Mouse (Mus musculus): ENCODE results near the gene Atg2a.

Atg2a gene

DNA sequence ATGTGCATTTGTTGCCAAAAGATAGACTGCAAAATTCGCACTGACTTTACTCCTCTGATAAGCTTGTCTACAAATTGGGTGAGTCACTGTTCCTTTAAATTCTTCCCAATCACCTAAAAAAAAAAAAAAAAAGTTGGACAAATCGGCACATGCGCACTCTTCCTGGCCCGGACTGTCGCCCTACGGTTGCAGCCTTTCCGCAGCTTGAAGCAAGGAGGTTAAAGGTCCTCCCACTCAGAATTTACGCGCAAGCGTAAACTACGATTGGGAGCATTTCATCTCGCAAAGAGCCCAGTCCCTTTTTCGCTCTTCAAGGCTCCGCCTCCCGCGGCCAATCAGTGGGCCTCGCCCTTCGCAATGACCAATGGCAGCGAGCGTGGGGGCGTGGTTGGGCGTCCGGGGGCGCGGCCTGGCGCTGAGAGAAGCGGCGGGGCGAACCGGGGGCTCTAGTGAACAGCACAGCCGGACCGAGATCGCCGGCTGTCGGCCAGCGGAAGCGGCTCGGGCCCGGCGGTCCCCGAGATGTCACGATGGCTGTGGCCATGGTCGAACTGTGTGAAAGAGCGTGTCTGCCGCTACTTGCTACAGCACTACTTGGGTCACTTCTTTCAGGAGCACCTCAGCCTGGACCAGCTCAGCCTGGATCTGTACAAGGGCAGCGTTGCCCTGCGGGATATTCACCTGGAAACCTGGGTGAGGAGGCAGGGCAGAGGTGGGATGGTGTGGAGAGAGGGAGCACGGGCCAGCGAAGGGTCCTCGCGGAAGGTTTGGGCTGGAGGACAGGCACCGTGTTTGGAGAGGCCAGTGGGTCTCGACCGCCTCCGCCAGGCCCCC lies at the start of gene Atg2a:
TSS of gene Atg2a (plus strand) at position 395 of the 834 bp plus-strand sequence.
- DNase-seq = peak; percentile 99

DNA sequence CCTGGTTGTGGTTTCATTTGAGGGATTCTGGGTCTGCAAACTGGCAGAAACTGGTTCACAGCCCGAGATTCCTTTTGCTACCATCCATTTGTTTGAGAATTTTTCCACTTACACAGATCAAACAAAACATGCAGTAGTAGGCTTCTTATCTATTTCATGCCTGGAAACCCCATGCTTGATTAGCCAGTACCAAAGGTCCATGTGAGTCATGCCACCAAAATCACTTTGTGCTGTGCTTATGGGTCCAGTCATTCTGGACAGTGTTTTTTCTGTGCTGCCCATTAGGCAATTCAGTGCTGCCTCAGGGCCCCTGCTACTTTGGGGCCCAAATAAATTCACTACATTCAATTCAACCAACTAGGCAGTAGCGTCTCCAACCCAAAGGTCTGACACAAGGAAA lies 37.2 kb upstream of the Atg2a start:
- DNase-seq = no peak

GRCm38 (mm10) chr19:6206716-6207115 lies 34.8 kb upstream of the Atg2a start:
- peak; percentile 44 to 72 for DNase-seq

GRCm38 (mm10) chr19:6216046-6216705 lies 25.3 kb upstream of the Atg2a start:
- no peak for DNase-seq

DNA sequence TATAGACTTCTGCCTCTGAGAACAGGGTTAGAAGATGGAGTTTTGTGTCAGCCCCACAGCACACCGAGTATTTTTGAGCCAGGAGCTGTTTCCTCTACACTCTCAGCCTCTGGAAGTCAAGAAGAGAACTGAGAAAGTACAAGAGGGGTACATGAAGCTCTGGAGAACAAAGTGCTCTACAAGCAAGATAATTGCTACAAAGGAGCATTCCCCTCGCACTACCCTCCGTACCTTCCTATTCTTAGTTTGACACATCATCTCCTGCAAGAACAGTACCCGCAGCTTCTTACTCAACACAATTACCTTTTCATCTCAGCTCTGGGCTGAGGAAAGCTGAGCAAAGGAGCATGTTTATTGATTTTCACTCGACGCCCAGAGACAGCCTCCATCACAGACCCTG lies 22.9 kb upstream of the Atg2a start:
- no peak for DNase-seq

- DNase-seq = no peak
Observed at GRCm38 (mm10) chr19:6226135-6226534, 15.3 kb upstream of the Atg2a start, which contains the start of gene Gpha2. Gene Gpha2, plus strand, starts transcription at chr19:6226380.

- DNase-seq = no peak
Observed at GRCm38 (mm10) chr19:6226763-6227162, 14.7 kb upstream of the Atg2a start.

DNA sequence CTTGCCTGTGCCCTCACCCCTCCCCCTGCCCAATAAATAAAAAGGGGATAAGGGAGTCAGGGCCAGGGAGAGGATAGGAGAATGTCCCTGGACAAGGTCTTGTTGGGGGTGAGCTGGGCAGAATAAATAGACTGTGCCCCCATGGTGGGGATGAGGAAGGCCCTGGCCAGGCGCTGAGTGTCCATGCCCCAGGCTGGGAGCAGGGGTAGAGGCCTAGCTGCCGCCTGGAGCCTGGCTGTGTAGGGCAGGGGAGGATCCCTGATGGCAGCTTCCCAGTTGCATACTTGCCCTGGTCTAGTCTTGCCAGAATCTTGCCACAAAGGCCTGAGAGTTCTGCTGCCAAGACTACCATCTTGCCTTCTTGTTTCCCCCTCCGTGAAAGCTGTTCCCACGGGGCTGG lies 13.6 kb upstream of the Atg2a start:
- no peak for DNase-seq

- DNase-seq = no peak
Observed at GRCm38 (mm10) chr19:6230411-6230810, 11.1 kb upstream of the Atg2a start.

GRCm38 (mm10) chr19:6231036-6231435 lies 10.4 kb upstream of the Atg2a start:
- no peak for DNase-seq

- no peak for DNase-seq
Observed at GRCm38 (mm10) chr19:6233647-6234046, 7.8 kb upstream of the Atg2a start.

DNA sequence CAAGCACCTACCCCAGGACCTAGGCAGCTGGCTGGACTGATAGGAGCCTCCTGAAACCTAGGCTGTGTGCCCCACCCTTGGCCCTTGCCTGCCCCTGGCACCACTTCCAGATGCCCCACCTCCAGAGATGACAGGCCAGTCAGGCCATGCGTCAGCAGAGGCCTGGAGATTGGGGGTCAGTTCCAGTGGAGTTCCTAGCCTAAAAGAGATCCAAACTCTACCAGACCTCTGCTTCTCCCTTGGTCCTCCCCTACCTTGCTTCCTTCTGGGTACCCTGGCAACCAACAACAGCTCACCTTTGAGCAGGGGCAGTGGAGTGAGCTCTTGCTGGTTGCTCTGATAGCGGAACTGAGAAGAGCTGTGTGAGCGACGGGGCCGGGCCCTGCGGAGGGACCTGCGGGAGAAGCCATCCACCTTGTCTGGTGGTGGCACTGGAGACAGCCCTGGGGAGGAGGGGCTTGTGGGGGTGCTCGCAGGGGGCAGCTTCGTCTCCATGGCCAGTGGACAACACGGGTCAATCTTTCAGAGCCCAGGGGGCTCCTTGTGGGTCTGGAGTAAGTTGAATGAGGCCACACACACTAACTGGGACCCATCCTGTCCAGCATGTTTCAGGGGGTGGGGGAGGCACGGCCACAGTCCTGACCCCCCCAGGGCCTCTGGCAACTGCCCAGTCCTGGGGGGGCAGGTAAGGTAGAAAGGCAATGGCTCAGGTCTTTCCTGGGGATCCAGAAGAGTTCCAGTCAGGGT lies 7.0 kb upstream of the Atg2a start:
- peak in 1 of 2 experiments; percentile 33 for DNase-seq

DNA sequence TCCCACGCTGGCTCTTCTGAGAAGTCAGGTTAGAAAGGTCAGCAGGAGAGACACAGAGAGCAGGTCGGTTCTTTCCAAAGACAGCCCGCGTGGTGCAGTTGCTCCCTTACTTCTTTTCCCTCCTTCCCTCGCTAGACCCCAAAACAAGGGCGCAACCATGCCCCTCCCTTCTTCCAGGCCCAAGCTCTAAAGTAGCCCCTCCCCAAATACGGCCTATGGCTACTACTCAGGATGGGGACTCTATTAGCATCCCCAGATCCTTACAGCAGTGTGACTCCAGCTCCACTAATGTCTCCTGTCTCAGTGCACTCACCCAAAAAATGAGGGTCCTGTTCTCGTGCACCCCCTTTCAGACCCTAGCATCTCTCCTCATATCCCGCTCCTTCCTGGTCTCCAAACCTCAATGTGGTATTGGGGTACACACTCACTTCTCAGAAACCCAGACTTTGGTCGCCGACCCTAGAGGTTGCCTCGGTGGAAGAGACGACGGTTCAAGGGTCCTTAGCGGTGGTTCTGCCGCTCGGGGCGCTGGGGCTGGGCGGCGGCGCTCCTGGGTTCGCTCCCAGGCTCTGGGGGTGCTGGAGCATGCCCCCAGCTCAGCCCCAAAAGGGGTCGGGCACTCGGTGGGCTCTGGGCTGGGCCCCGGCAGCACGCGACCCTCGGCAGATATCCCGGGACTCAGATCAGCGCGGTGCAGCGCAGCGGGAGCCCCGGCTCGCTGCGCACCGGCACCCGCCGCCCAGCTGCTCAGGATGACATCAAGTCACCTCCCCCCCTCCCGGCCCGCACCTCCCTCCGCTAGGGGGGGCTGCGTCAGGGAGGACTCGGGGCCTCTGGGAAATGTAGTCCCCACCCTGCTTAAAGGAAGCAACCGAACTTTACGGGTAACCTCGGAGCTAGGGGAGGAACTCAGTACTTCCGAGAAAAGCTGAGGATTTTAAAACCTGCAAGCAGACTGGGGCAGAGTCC lies 6.1 kb upstream of the Atg2a start, which contains the start of gene Ppp2r5b:
TSS of gene Ppp2r5b (minus strand) at position 789 of the 969 bp plus-strand sequence.
- DNase-seq = peak; percentile 96

- peak; percentile 92 to 93 for DNase-seq
Observed at GRCm38 (mm10) chr19:6236053-6236441, 5.4 kb upstream of the Atg2a start.

DNA sequence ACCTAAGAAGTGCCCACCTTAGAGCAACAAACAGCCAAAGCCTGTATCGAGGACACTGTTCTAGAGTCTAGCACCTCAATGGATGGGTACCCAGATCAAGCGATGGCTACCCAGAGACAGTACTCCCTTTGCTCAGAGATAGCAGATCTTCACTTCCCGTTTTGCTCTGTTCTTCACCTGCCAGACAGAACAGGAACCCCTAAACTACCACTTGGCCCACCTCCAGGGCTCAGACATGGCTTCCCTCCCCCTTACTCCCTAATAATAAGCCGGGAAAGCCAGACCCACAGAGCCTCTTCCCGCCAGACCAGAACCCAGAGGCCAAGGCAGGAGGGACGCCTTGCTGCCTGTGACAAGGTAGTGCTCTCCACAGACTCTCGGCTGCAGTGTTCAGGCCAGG lies 4.6 kb upstream of the Atg2a start:
- DNase-seq = no peak

- no peak for DNase-seq
Observed at GRCm38 (mm10) chr19:6238740-6239139, 2.7 kb upstream of the Atg2a start.

- peak in 1 of 2 experiments; percentile 12 for DNase-seq
Observed at GRCm38 (mm10) chr19:6240136-6240535, 1.3 kb upstream of the Atg2a start.

DNA sequence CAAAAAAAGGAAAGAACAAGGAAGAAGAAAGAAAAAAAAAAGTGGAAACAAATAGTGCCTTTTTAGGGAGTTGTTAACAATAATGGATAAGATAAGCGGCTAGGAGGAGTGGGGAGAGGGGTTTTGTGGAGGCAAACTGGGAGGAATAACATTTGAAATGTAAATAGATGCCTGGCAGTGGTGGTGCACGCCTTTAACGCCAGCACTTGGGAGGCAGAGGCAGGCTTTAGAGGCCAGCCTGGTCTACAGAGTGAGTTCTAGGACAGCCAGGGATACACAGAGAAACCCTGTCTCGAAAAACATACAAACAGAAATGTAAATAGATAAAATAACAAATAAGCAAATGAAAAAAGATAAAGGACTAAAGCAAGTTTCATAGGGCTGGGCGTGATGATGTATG lies 743 bp upstream of the Atg2a start:
- peak in 1 of 2 experiments; percentile 17 for DNase-seq

DNA sequence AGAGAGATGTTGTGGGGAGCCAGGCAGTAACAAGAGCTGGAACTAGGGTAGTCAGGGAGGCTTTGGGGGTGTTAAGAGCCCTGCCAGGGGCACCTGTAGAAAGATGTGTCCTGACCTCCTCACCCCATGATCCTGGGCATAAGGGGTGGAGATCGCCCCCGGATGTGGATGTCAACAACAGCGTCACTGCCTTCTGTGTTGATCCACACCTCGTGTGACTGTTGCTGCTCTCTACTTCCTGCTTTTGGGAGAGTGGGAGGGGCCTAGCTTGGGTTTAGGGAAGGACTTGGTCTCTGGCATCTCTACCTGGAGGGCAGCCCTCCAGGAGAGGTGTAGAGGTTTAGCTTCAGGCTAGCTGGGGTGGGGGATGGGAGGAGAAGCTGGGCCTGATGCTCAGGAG lies 813 bp downstream of the Atg2a start:
- peak; percentile 69 to 80 for DNase-seq

GRCm38 (mm10) chr19:6243226-6243625 lies 1.8 kb downstream of the Atg2a start:
- DNase-seq = no peak

GRCm38 (mm10) chr19:6245806-6246205 lies 4.3 kb downstream of the Atg2a start:
- no peak for DNase-seq

Data from lung, postnatal 4 days (tissue).